In genomic region chr6:61063129-61063528, GRCm38 (mm10) we compare ENCODE assay signal across 10 mouse cellular contexts.
DNase-seq lines count a peak whose midpoint lies in the region; ATAC-seq and TF ChIP-seq lines count a peak whose summit lies in the region.
"Had no signal": no experiment of that assay in that cellular context is flagged by ENCODE, and none has a peak within 500 bp of the region (broad histone marks: within the 10 kb centered on the region; RNA-seq: fewer than 3 reads in every experiment).

No protein-coding gene starts in this region.

- no peak overlapping the region for H3K4me2 ChIP-seq in heart, postnatal 0 days (ENCODE audit: low read depth, low read length)
- no peak overlapping the region for H3K4me2 ChIP-seq in heart, embryonic 11.5 days
- H3K4me2 ChIP-seq: heart, embryonic 13.5 days; liver, embryonic 13.5 days had no signal

- DNase-seq in heart, postnatal 0 days (ENCODE audit: low spot score), result no peak
- no peak for DNase-seq in heart, adult 18-20 months
- DNase-seq in urinary bladder, postnatal 14 days (ENCODE audit: low spot score), result peak; percentile 35
- no peak for DNase-seq in urinary bladder, adult 18-20 months (ENCODE audit: low spot score in 2 of 2)
- DNase-seq in kidney, postnatal 14 days, result peak; percentile 27
- DNase-seq in right cerebral cortex, adult 18-20 months, result peak; percentile 15
- DNase-seq: liver, embryonic 13.5 days had no signal

- H3K9ac ChIP-seq in heart, postnatal 0 days (replicated peaks; ENCODE audit: low read depth, low read length), result no peak overlapping the region
- H3K9ac ChIP-seq in heart, embryonic 11.5 days (ENCODE audit: low read depth, low read length), result no peak overlapping the region
- H3K9ac ChIP-seq: heart, embryonic 13.5 days; liver, embryonic 13.5 days had no signal

- no peaks in the 10 kb centered on the region for H3K9me3 ChIP-seq in heart, postnatal 0 days (replicated peaks; ENCODE audit: control insufficient read depth, low read length)
- no peaks in the 10 kb centered on the region for H3K9me3 ChIP-seq in heart, embryonic 11.5 days (replicated peaks; ENCODE audit: control insufficient read depth, low read length)
- H3K9me3 ChIP-seq: heart, embryonic 13.5 days; liver, embryonic 13.5 days had no signal

- H3K36me3 ChIP-seq in heart, postnatal 0 days (replicated peaks; ENCODE audit: control insufficient read depth, insufficient read depth, low read length), result no peaks in the 10 kb centered on the region
- no peaks in the 10 kb centered on the region for H3K36me3 ChIP-seq in heart, embryonic 11.5 days (ENCODE audit: control insufficient read depth, insufficient read depth, low read length)
- H3K36me3 ChIP-seq: heart, embryonic 13.5 days; liver, embryonic 13.5 days had no signal

- no peak for TF ChIP-seq EP300 in heart, postnatal 0 days (IDR thresholded peaks at IDR 0.05; ENCODE audit: low read depth)

- H3K27ac ChIP-seq in heart, postnatal 0 days (ENCODE audit: low read depth), result no peak overlapping the region
- H3K27ac ChIP-seq in heart, embryonic 11.5 days (ENCODE audit: low read depth, low read length), result no peak overlapping the region
- H3K27ac ChIP-seq: heart, embryonic 13.5 days; liver, embryonic 13.5 days had no signal

- 23% methylated on average over 4 of the region's 4 CpGs for WGBS in heart, postnatal 0 days
- 35% methylated on average over 4 of the region's 4 CpGs for WGBS in heart, embryonic 11.5 days (ENCODE audit: insufficient replicate concordance)

- peak; percentile 45 for TF ChIP-seq CTCF in heart, postnatal 0 days (IDR thresholded peaks at IDR 0.05; ENCODE audit: low read depth)

- no peaks in the 10 kb centered on the region for H3K27me3 ChIP-seq in heart, postnatal 0 days (ENCODE audit: control insufficient read depth, insufficient read depth, low read length)
- no peaks in the 10 kb centered on the region for H3K27me3 ChIP-seq in heart, embryonic 11.5 days (ENCODE audit: control insufficient read depth, insufficient read depth, low read length)
- H3K27me3 ChIP-seq: heart, embryonic 13.5 days; liver, embryonic 13.5 days had no signal

- H3K4me1 ChIP-seq in heart, postnatal 0 days (ENCODE audit: control insufficient read depth, insufficient read depth), result no peaks in the 10 kb centered on the region
- no peaks in the 10 kb centered on the region for H3K4me1 ChIP-seq in heart, embryonic 11.5 days (ENCODE audit: control insufficient read depth, insufficient read depth, low read length)
- H3K4me1 ChIP-seq: heart, embryonic 13.5 days; liver, embryonic 13.5 days had no signal

- ATAC-seq in heart, postnatal 0 days (ENCODE audit: insufficient read depth, low read depth), result no peak
- no peak for ATAC-seq in erythroblast, adult 5-6 weeks (replicated peaks; ENCODE audit: low FRiP score, poor library complexity, severe bottlenecking)
- no peak for ATAC-seq in heart, embryonic 11.5 days (replicated peaks; ENCODE audit: insufficient number of reproducible peaks, low FRiP score, low TSS enrichment)

- no peak overlapping the region for H3K4me3 ChIP-seq in heart, postnatal 0 days (ENCODE audit: low read depth, low read length)
- H3K4me3 ChIP-seq in heart, embryonic 11.5 days (ENCODE audit: low read depth, low read length), result no peak overlapping the region
- H3K4me3 ChIP-seq: heart, embryonic 13.5 days; liver, embryonic 13.5 days had no signal

Comparison
In these comparisons a context has a peak if more than half of its experiments do, and no peak if none do; other contexts are left out.
1. DNase-seq: peak in urinary bladder, postnatal 14 days (single experiment), kidney, postnatal 14 days (single experiment) and right cerebral cortex, adult 18-20 months (single experiment); none in heart, postnatal 0 days (single experiment), heart, adult 18-20 months (0 of 2) and urinary bladder, adult 18-20 months (0 of 2).